Mouse (Mus musculus) thymus, adult 2 months (tissue): ENCODE data around the gene Cox17.

Source experiments
- CTCF ChIP-seq: fragments of 200-500 bp; IDR thresholded peaks from 2 replicates; pipeline ENCODE4 v1.5.1; 2012; ENCODE audit warnings: mild to moderate bottlenecking, control low read depth, low read length, moderate library complexity, borderline replicate concordance; ENCODE audit not compliant: control insufficient read depth, poor library complexity, insufficient read depth; ENCODE audit errors: extremely low read depth
- POLR2A ChIP-seq: fragments of 200-500 bp; IDR thresholded peaks from 2 replicates; pipeline ENCODE4 v1.6.1; 2012; ENCODE audit warnings: mild to moderate bottlenecking, low read length, control low read depth, moderate library complexity; ENCODE audit not compliant: control insufficient read depth, poor library complexity, insufficient read depth; ENCODE audit errors: extremely low read depth

DNA sequence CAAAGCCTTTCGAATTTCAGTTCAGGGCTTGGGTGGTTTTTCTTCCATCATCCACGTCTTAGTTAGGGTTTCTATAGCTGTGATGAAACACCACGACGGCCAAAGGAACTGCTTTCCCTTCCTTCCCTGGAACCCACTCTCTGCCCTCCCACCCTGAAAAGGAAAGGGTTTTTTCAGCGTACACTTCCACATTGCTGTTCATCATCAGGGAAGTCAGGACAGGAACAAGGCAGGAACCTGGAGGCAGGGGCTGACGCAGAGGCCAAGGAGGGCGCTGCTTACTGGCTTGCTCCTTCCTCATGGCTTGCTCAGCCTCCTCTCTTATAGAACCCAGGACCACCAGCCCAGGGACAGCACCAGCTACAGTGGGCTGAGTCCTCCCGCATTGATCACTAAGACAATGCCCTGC is 30.1 kb downstream of the Cox17 start:
- no peak for TF ChIP-seq CTCF
- TF ChIP-seq POLR2A: no peak
